Mouse (Mus musculus) hindbrain, embryonic 15.5 days (tissue): ENCODE measurements around the gene Prss36. TPM values are rescaled to one million over a fixed set of nuclear protein-coding genes. Genes with fewer than 3 reads are reported as not detected.

Source experiments
- ATAC-seq: fragments of 200-750 bp; cut with Nextera tagmentation; 2 replicates; pipeline ENCODE4 v1.8.0; 2017; ENCODE audit warnings: low read depth, moderate number of reproducible peaks, moderate TSS enrichment; ENCODE audit not compliant: low FRiP score
- H3K27ac ChIP-seq: fragments of 300-500 bp; sonication (generic); replicated peaks from 2 replicates; pipeline ENCODE4 v1.5.1; 2015; ENCODE audit warnings: mild to moderate bottlenecking, inconsistent platforms
- H3K27me3 ChIP-seq: fragments of 300-500 bp; sonication (generic); 2 replicates; pipeline ENCODE4 v1.6.1; 2015; ENCODE audit warnings: control low read depth, inconsistent platforms
- H3K36me3 ChIP-seq: fragments of 300-500 bp; sonication (generic); 2 replicates; pipeline ENCODE4 v1.6.1; 2015; ENCODE audit warnings: control low read depth, inconsistent platforms
- H3K4me1 ChIP-seq: fragments of 300-500 bp; sonication (generic); replicated peaks from 2 replicates; pipeline ENCODE4 v1.6.1; 2015; ENCODE audit warnings: control low read depth, inconsistent platforms
- H3K4me2 ChIP-seq: fragments of 300-500 bp; sonication (generic); 2 replicates; pipeline ENCODE4 v1.6.1; 2015; ENCODE audit warnings: moderate library complexity, mild to moderate bottlenecking, inconsistent platforms
- H3K4me3 ChIP-seq: fragments of 300-500 bp; sonication (generic); 2 replicates; pipeline ENCODE4 v1.5.1; 2015; ENCODE audit warnings: mild to moderate bottlenecking, inconsistent platforms
- H3K9ac ChIP-seq: fragments of 300-500 bp; sonication (generic); 2 replicates; pipeline ENCODE4 v1.6.1; 2015; ENCODE audit warnings: inconsistent platforms
- H3K9me3 ChIP-seq: fragments of 300-500 bp; sonication (generic); 2 replicates; pipeline ENCODE4 v1.6.1; 2016; ENCODE audit warnings: control low read depth, inconsistent platforms
- WGBS: fragments of 180-500 bp; shearing (Covaris S2); methylation state at CpG from one replicate; pipeline ENCODE4 v1.1.7; 2015; 5-methylcytosine and 5-hydroxymethylcytosine counted together
- polyA plus RNA-seq: library from polyadenylated mRNA; unstranded; fragments of >200 nt; fragmentation: Nextera tagmentation; extraction: Ambion mirVana; gene quantifications from 2 replicates; pipeline ENCODE4 v1.2.1, GENCODE M21; 2015

Prss36 gene
- polyA plus RNA-seq, 1 experiment from 2014 or later, result 12.6 TPM

- no peak overlapping the region for H3K4me3 ChIP-seq
- H3K4me2 ChIP-seq, result no peak overlapping the region
- no peak overlapping the region for H3K9ac ChIP-seq
- ATAC-seq, result no peak
- 20% methylated on average over 13 of the region's 13 CpGs for WGBS
- H3K36me3 ChIP-seq, result no peaks in the 10 kb centered on the region
- no peaks in the 10 kb centered on the region for H3K9me3 ChIP-seq
- H3K4me1 ChIP-seq, result peaks cover 20% of the 10 kb centered on the region
- no peak overlapping the region for H3K27ac ChIP-seq
- H3K27me3 ChIP-seq, result peaks cover 15% of the 10 kb centered on the region
Measured at GRCm38 (mm10) chr7:127932273-127933031, 14.1 kb downstream of the Prss36 start.

- H3K4me1 ChIP-seq, result peaks cover 19% of the 10 kb centered on the region
- WGBS, result 42% methylated on average over 13 of the region's 13 CpGs
- peaks cover 15% of the 10 kb centered on the region for H3K27me3 ChIP-seq
- no peaks in the 10 kb centered on the region for H3K9me3 ChIP-seq
- no peak overlapping the region for H3K9ac ChIP-seq
- H3K4me3 ChIP-seq, result no peak overlapping the region
- H3K27ac ChIP-seq, result no peak overlapping the region
- H3K36me3 ChIP-seq, result no peaks in the 10 kb centered on the region
- no peak for ATAC-seq
- no peak overlapping the region for H3K4me2 ChIP-seq
Measured at GRCm38 (mm10) chr7:127931351-127932135, 15.0 kb downstream of the Prss36 start.

DNA sequence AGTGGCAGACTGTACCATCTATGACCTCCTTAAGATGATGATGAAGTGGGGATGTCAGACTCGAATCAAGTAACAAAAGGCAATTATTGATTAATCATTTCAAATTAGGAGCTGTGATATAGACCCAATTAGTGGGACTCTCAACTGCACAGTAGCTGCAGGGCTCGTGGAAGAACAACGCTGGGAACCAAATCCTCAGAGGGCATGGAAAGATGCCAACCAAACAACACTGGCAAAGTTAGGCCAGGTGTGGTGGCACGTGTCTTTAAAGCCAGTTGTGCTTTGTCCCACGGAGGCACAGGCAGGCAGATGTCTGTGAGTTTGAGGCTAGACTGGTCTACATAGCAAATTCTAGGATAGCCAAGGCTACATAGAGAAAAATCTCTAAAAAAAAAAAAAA lies 15.9 kb downstream of the Prss36 start:
- H3K4me2 ChIP-seq, result no peak overlapping the region
- WGBS, result 75% methylated on average over 5 of the region's 5 CpGs
- H3K9me3 ChIP-seq, result no peaks in the 10 kb centered on the region
- H3K27ac ChIP-seq, result no peak overlapping the region
- ATAC-seq, result no peak
- H3K36me3 ChIP-seq, result peaks cover 2% of the 10 kb centered on the region; the same call in 1 of the 2 replicates
- no peak overlapping the region for H3K4me3 ChIP-seq
- peaks cover 13% of the 10 kb centered on the region for H3K4me1 ChIP-seq
- no peak overlapping the region for H3K9ac ChIP-seq
- peaks cover 15% of the 10 kb centered on the region for H3K27me3 ChIP-seq

- Histone ChIP-seq H3K9me3 (no peaks in the 10 kb centered on the region), H3K27me3 (peaks cover 15% of the 10 kb centered on the region), H3K27ac (no peak within 1 kb of the TSS), H3K4me3 (no peak within 1 kb of the TSS), H3K36me3 (peaks cover 7% of the 10 kb centered on the region), H3K9ac (no peak within 1 kb of the TSS), H3K4me1 (peaks cover 11% of the 10 kb centered on the region), H3K4me2 (no peak within 1 kb of the TSS)
- no peak for ATAC-seq
- WGBS, result 7% methylated on average over 6 of the region's 6 CpGs
Measured at GRCm38 (mm10) chr7:127929923-127930322, 16.6 kb downstream of the Prss36 start, which contains the start of gene Prss8. Gene Prss8 (minus strand): TSS chr7:127930104.

DNA sequence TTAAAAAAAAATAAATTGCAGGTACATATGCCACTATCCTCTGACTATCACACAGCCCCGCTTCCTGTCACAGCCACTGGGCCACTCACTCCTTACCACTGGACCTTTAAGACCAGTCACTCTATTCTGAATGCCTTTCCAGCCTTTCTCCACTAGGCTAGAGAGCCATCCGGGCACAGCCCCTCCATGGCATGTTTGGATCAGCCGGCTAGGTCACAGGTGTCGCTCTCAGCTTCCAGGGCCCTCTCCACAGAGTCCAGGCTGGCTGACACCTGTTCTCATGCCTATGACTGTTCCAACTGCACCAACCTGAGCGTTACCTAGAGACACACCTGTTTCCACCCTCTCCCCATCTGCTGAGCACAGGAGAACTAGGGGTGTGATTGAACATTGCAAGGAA lies 17.9 kb downstream of the Prss36 start:
- no peak for ATAC-seq
- Histone ChIP-seq H3K9me3 (no peaks in the 10 kb centered on the region), H3K27me3 (peaks cover 15% of the 10 kb centered on the region), H3K4me2 (no peak overlapping the region), H3K9ac (no peak overlapping the region), H3K27ac (no peak overlapping the region), H3K4me3 (no peak overlapping the region), H3K4me1 (no peaks in the 10 kb centered on the region), H3K36me3 (peaks cover 13% of the 10 kb centered on the region)
- 56% methylated on average over 5 of the region's 5 CpGs for WGBS

- H3K9me3 ChIP-seq, result no peaks in the 10 kb centered on the region
- H3K27me3 ChIP-seq, result peaks cover 15% of the 10 kb centered on the region
- 78% methylated on average over 11 of the region's 11 CpGs for WGBS
- no peak overlapping the region for H3K27ac ChIP-seq
- H3K36me3 ChIP-seq, result peaks cover 18% of the 10 kb centered on the region
- H3K4me2 ChIP-seq, result no peak overlapping the region
- no peak overlapping the region for H3K9ac ChIP-seq
- ATAC-seq, result no peak
- H3K4me1 ChIP-seq, result no peaks in the 10 kb centered on the region
- H3K4me3 ChIP-seq, result no peak overlapping the region
Measured at GRCm38 (mm10) chr7:127927726-127928125, 18.8 kb downstream of the Prss36 start.

DNA sequence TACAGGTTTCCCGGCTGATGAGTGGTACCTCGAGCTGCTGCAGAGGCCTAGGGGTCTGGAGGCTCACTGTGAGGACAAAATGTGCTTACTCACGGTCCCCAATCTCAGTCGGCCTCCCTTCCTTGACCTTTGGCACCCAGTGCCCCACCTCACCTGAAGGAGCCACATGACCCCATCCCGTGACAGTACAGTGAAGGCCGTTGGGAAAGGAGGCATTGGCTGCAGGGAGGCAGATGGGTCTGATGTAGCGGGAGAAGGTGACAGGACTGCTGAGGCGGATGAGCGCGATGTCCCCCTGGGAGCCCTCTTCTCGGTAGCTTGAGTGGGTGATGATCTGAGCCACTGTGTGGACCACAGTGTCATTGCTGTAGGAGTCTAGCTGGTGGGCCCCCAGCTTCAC lies 19.7 kb downstream of the Prss36 start:
- ATAC-seq, result no peak

GRCm38 (mm10) chr7:127926066-127926465 lies 20.5 kb downstream of the Prss36 start:
- 89% methylated on average over 8 of the region's 8 CpGs for WGBS
- Histone ChIP-seq H3K27ac (no peak overlapping the region), H3K9me3 (no peaks in the 10 kb centered on the region), H3K4me1 (no peaks in the 10 kb centered on the region), H3K27me3 (peaks cover 13% of the 10 kb centered on the region), H3K4me2 (no peak overlapping the region), H3K9ac (no peak overlapping the region), H3K36me3 (peaks cover 24% of the 10 kb centered on the region), H3K4me3 (no peak overlapping the region)
- ATAC-seq, result no peak

More for the DNA sequence above, 19.7 kb downstream of the Prss36 start:
- Histone ChIP-seq H3K4me1 (no peaks in the 10 kb centered on the region), H3K9ac (no peak overlapping the region), H3K27ac (no peak overlapping the region), H3K4me3 (no peak overlapping the region), H3K9me3 (no peaks in the 10 kb centered on the region), H3K27me3 (peaks cover 15% of the 10 kb centered on the region), H3K36me3 (peaks cover 21% of the 10 kb centered on the region), H3K4me2 (no peak overlapping the region)
- WGBS, result 88% methylated on average over 11 of the region's 11 CpGs

DNA sequence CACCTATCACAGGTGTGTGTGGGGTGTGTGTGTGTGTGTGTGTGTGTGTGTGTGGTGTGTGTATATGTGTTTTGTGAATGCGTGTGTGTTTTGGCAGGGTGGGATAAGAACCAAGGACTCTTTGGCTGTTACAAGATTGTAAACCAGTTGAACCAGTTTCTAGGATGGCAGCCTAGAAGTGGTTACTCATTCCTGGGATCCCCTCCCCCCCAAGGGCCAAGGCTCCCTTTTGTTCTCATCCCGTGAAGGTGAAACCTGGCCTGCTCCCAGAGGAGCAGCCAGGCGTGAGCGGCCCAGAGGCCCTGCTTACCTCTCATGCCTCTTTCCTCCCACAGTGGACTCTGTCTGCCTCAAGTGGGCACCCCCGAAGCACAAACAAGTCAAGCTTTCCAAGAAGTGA lies 21.3 kb downstream of the Prss36 start:
- Histone ChIP-seq H3K27me3 (peaks cover 13% of the 10 kb centered on the region), H3K4me3 (no peak overlapping the region), H3K4me2 (no peak overlapping the region), H3K36me3 (peaks cover 24% of the 10 kb centered on the region), H3K9ac (no peak overlapping the region), H3K9me3 (no peaks in the 10 kb centered on the region), H3K27ac (no peak overlapping the region), H3K4me1 (no peaks in the 10 kb centered on the region)
- WGBS, result 62% methylated on average over 5 of the region's 5 CpGs
- no peak for ATAC-seq

DNA sequence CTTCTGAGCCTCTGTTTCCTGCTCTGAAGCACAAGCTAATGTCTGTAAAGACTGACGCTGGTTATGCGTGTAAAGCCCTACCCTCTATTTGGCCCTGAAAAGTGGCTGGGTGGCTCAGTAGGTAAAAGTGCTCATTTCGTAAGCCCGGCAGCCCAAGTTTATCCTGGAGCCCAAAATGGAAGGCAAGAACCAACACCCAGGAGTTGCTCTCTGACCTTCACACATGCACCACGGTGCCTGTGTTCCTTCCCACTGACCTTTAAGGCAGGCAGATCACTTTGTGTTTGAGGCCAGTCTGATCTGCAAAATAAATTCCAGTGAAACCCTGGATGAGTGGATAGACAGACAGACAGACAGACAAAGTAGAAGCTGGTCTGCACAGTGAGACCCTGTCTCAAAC lies 22.8 kb downstream of the Prss36 start:
- WGBS, result 93% methylated on average over 5 of the region's 5 CpGs
- no peak overlapping the region for H3K9ac ChIP-seq
- H3K4me2 ChIP-seq, result no peak overlapping the region
- no peak for ATAC-seq
- no peak overlapping the region for H3K4me3 ChIP-seq
- peaks cover 24% of the 10 kb centered on the region for H3K36me3 ChIP-seq
- no peaks in the 10 kb centered on the region for H3K4me1 ChIP-seq
- peaks cover 5% of the 10 kb centered on the region for H3K27me3 ChIP-seq
- H3K27ac ChIP-seq, result no peak overlapping the region
- no peaks in the 10 kb centered on the region for H3K9me3 ChIP-seq

DNA sequence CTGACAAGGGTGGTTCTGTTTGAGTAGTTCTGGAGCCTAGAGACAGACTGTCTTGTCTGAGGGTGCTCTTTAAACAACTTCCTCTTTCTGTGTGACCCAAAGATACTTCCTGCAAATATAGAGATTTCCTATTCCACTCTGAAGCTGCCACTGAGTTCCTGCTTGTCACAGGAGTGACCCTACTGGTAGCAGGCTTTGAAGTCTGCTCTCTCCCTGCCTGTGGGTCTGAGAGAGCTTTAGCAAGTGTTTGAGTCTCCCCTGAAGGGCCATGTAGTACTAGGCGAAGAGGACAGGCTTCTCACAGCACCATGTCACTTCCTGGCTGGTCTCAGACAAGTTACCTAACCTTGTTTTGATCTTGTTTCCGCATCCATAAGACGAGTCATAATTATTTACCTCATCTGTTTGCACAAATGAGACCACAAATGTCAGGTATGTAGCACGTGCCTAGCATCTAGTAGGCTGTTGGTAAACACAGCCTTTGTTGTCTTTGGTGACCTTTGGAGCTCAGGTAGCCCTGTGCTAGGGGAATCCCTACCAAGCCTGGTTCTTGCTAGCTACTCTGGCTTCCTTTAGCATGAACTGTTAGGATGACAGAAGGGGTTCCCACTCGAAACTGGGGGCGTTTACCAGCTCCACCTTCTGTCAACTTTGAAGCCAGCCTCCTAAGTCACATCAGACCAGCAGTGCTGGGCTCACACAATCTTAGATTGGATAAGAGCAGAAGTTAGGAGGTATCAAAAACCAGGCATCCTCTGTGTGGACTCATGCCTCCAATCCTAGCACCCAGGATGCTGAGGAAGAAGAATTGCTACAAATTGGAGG lies 23.9 kb downstream of the Prss36 start:
- WGBS, result 83% methylated on average over 6 of the region's 6 CpGs
- H3K9me3 ChIP-seq, result no peaks in the 10 kb centered on the region
- no peaks in the 10 kb centered on the region for H3K4me1 ChIP-seq
- H3K36me3 ChIP-seq, result peaks cover 31% of the 10 kb centered on the region
- no peak for ATAC-seq
- H3K4me2 ChIP-seq, result no peak overlapping the region
- H3K4me3 ChIP-seq, result no peak overlapping the region
- no peak overlapping the region for H3K9ac ChIP-seq
- no peak overlapping the region for H3K27ac ChIP-seq
- no peaks in the 10 kb centered on the region for H3K27me3 ChIP-seq

- no peak for ATAC-seq
- Histone ChIP-seq H3K9ac (no peak overlapping the region), H3K4me1 (no peaks in the 10 kb centered on the region), H3K4me2 (no peak overlapping the region), H3K9me3 (no peaks in the 10 kb centered on the region), H3K4me3 (no peak overlapping the region), H3K27me3 (no peaks in the 10 kb centered on the region), H3K27ac (no peak overlapping the region), H3K36me3 (peaks cover 39% of the 10 kb centered on the region)
- WGBS, result 64% methylated on average over 8 of the region's 8 CpGs
Measured at GRCm38 (mm10) chr7:127921516-127921915, 25.0 kb downstream of the Prss36 start.
